Mouse (Mus musculus) fat pad, adult 2 months (tissue): ENCODE measurements around the gene Spdye4c.

Source experiments
- DNase-seq: peaks from one replicate; pipeline ENCODE4 v3.0.0-alpha.2; 2011; ENCODE audit warnings: low read depth, low spot score; ENCODE audit errors: extremely low read depth

Gene Spdye4c

DNA sequence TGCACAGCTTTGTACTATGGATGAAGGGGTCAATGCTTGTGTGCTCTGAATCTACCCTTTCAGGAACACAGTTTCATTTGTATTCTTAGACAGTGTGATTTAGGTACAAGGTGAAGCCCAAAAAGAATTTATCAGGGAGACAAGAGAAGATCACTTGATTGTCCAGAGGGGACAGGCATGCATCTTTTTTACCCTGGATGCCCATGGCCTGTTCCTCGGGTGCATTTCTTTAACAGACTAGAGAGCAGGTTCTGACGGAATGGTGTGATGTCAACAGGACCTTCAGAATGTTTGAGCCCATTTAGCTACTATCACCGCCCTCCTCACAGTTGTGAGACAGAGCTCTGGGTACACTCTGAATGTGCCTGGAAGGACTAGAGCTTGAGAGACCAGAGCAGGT lies at the start of gene Spdye4c:
Spdye4c (plus strand) TSS at position 301 of the 400 bp plus-strand sequence.
- DNase-seq: no peak

GRCm38 (mm10) chr2:128543495-128543894 lies 47.5 kb upstream of the Spdye4c start:
- DNase-seq: no peak

DNA sequence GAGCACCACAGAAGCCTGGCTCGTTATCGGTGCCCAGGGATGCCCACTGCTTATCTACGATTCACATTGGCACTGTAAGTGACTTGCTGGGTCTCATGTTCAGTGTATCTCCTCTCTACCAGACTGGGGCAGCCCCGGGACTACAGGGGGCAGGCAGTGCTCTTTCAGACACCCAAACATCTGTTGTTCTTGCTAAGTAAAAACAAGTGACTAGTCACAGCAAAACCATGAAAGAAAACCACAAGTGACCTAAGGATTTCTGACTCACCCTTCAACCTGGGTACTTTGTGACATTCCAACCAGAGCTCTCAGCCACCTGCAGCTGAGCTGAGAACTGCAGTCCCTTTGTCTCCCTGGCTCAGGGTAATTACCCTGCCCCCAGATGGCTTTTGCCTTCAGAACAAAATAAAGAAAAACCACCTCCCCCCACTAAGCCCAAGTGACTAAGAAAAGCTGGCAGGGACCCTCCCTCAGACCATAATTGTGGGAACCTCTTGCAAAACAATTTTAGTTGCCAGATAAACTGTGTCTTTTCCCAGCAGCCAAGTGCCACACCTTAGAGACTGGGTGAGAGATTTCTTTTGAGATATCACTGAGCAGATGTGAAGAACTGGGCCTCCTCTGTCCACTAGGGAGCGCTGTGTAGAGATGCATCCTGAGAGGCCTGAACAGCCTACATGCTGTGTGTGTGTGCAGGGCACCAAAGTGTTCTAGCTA lies 46.4 kb upstream of the Spdye4c start:
- no peak for DNase-seq

GRCm38 (mm10) chr2:128545447-128545846 lies 45.6 kb upstream of the Spdye4c start:
- no peak for DNase-seq

GRCm38 (mm10) chr2:128547079-128547478 lies 43.9 kb upstream of the Spdye4c start:
- DNase-seq: peak; percentile 23

- no peak for DNase-seq
Observed at GRCm38 (mm10) chr2:128548262-128548661, 42.7 kb upstream of the Spdye4c start.

- no peak for DNase-seq
Observed at GRCm38 (mm10) chr2:128549561-128549960, 41.4 kb upstream of the Spdye4c start.

DNA sequence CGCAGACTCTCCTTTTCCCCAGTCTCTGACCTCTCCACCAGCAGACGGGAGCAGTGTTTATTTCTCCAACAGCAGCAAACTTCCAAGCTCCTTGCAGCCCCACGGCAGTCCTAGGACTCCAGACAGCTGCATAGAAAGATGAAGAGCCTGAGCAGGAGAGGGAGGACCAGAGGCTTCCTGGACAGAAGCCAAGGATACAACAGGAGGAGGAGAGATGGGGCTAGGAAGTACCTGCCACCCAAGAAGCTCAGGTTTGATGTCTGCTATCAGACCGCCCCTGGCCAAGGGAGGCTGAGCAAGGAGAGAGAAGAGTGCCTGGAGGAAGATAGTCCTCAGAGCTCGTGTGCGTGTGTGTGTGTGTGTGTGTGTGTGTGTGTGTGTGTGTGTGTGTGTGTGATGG lies 41.0 kb upstream of the Spdye4c start:
- no peak for DNase-seq

GRCm38 (mm10) chr2:128552080-128552791 lies 38.8 kb upstream of the Spdye4c start:
- no peak for DNase-seq

DNA sequence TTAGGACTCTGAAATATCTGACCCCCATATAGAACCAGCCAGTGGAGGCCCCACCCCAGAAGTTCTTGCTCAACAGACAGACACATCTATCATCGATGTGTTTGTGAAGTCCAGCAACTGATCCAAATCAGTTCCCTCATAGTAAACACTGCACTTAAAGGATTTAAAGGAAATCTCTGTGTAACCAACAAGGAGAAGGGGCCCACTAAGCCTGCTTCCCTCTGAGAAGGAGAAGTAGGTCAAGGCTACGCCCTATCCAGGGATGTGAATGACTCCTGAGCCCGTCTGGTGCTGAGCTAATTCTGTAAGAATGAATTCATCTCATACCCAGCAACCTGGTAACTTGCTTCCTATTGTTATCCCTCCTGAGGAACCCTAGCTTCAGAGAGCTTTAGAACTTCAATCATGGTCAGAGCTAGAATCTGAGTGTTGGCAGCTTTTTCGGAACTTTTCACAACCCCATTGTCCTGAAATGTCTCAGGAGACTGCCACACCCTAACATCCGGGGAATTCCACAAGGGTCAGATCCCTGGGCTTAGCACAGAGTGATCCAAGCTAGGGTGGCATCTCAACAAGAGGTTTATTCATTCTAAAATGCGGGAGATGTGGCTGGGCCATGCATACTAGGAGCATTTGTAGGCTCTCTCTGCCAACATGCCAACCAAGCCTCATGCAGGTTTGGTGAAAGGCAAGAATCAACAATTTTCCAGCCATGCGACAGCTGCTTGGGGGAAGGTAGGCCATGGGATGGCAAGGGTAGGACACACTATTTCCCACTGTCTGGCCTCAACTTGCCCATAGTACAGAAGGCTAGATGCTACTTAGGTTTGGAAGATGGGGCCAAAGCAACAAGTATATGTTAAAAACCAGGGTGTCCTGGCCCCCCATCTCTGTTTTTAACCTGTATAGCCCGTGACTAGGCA lies 38.0 kb upstream of the Spdye4c start:
- DNase-seq: no peak

DNA sequence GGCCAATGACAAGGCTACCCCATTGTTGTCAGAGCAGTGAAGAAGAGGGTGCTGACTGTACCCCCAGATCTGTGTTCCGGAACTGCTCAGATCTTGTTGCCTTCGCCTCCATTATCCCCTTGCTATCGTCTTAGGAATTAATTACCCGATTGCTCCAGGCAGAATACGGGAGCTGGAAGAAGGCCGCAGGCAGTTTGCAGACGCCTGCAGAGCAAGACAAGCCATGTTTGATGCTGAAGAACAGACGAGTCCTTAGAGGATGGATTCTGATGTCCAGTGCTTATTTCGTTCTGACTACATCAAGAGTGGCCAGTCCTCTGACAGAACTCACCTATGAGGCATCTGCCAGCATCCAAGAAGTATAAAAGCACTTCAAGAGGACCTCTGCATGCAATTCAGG lies 35.9 kb upstream of the Spdye4c start:
- DNase-seq: no peak

DNA sequence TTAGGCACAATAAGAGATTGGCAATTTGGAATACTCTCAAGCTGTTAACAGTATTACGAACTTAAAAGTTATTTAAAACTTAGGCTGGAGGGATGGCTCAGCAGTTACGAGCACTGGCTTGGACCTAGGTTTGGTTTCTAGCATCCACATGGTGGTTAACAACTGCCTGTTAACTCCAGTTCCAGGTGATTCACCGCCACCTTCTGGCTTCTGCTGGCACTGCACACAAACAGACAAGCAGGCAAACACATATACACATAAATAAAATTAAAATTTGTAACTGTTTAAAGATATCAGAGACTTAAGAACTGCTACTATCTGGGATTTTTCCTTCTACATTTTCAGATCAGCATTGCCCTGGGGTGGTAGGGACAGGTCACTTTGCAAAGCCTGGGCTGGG lies 26.8 kb upstream of the Spdye4c start:
- no peak for DNase-seq

DNA sequence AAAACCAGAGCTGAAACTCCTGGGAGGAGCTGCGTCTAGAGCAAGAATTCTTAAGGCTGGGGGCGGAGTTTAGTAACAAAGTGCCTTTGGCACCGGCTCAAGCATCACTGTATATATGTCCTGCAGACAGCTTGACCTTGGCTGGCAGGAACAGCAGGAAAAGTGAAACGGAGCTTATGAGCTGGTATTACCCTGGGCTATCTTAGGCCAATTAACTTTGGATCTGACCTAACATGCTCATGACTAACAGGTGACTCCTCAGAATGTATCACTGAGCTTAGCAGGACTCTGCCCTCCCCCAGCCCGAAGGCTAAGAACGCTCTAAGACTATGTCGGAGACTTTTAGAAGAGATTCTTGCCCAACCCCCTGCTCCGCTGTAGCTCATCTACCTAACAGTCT lies 25.1 kb upstream of the Spdye4c start:
- DNase-seq: peak; percentile 49

DNA sequence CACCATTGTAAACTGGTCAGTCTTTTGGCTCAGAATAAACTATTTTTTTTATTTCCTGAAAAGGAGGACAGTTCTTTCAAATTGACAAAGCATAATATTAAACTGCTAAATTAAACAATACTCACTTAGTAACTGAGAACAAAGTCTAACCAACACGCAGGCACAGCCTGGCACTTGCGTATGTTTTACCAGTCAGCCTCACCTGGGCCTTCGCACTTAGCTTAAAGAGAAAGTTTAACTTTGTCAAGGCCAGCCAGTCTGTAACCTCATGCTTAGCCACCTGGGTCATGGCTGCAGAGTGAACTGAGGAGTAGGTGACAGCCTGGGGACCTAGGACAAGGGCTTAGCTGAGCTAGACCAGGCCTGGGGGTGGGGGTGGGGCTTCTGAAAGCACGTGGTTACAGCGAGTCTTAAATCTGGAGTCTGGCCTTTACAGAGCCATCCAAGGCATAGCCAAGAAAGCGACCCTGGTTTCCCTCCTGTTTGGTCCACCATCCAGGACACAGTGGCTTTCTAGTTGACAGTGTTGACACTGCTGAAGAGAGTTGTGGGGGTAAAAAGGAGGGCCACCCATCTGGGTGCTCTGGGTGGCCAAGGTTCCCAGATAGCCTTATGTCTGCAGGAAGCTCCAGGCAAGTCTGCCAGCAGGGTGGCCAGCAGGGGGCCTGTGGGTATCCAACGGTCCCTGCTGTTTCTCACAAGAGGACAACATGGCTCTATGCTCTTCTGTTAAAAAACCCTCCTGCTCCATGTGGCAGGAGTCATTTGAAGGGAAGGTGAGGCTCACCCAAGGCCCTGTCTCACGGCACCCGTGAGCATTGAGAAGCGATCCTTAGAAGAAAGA lies 24.5 kb upstream of the Spdye4c start:
- no peak for DNase-seq

GRCm38 (mm10) chr2:128568018-128568417 lies 23.0 kb upstream of the Spdye4c start:
- DNase-seq: no peak

- no peak for DNase-seq
Observed at GRCm38 (mm10) chr2:128568490-128568889, 22.5 kb upstream of the Spdye4c start.

- no peak for DNase-seq
Observed at GRCm38 (mm10) chr2:128571001-128571400, 20.0 kb upstream of the Spdye4c start.

DNA sequence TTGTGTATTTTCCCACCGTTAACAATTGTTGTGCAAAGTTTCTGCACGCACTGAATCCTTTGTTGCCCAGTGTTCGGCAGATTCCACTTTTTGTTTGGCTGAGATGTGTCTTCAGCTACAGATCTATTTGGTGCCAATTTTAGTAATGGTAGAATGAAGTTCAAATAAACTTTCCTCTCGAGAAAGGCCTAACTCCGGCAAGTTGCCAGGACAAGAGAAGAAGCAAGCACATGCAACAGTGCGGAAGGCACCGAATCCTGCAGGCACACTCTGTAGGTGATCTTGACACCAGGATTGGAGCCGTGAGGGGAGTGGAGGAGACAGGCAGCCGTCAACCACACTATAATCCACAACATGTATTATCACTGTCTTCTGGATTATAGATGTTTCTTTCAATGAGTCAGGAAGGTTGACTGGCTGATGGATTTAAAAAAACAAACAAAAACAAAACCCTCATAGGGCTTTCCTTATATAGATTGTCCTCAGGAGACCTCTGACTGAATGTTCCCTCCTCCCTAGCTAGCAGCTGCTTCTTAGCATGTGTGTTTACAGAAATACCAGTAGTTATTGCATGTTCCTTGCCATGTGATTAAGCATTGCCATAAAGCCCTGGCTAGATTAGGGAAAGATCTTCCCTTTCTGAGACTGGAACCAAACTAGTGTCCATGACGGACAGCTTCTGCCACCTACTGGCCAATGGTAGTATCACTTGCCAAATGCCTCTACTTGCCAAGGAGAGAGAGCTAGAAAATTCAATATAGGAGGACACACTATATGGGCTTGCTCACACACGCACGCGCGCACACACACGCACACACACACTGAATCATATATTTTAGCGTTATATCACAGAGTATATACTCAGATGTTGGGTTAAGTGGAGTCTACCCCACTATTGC lies 18.0 kb upstream of the Spdye4c start:
- no peak for DNase-seq

- no peak for DNase-seq
Observed at GRCm38 (mm10) chr2:128582881-128583280, 8.1 kb upstream of the Spdye4c start.

- DNase-seq: no peak
Observed at GRCm38 (mm10) chr2:128592301-128592700, 1.3 kb downstream of the Spdye4c start.
